Mouse (Mus musculus): ENCODE data around the gene Irak4. TPM values are rescaled to one million over a fixed set of nuclear protein-coding genes. Genes with fewer than 3 reads are reported as not detected.

Irak4 gene
- polyA plus RNA-seq, 1 experiment: 2.4 TPM

DNA sequence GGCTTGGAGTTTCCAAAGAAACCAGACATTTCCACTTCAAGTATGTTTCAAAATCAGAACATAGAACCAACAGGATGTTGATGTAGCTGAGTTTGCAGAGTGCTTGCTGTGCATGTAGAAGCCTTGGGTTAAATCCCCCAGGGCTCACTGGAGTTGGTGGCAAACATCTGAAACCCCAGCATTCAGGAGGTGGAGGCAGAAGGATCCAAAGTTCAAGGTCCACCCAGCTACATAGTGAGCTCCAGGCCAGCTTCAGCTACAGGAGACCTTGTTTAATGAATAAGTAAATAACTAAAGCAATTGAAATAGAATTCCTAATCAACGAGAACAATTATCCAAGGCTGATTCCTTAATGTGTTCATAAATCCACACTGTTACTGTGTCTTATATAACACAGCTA, 50.1 kb downstream of the Irak4 start:
- Histone ChIP-seq H3K9me3 (replicated peaks; ENCODE audit: control insufficient read depth, insufficient read depth, low read length, poor library complexity, severe bottlenecking) (no peaks in the 10 kb centered on the region), H3K36me3 (ENCODE audit: control insufficient read depth, insufficient read depth, low read length, poor library complexity, severe bottlenecking) (no peaks in the 10 kb centered on the region), H3K27ac (ENCODE audit: insufficient read depth, low read length) (no peak overlapping the region), H3K4me3 (ENCODE audit: low read depth, low read length) (no peak overlapping the region), H3K4me1 (ENCODE audit: control insufficient read depth, insufficient read depth, low read length) (no peaks in the 10 kb centered on the region), H3K27me3 (ENCODE audit: control insufficient read depth, insufficient read depth, low read length, poor library complexity, severe bottlenecking) (no peaks in the 10 kb centered on the region), H3K9ac (ENCODE audit: low read depth, poor library complexity, severe bottlenecking) (no peak overlapping the region)
- TF ChIP-seq EP300 (IDR thresholded peaks at IDR 0.05; ENCODE audit: insufficient read depth, low read depth, low read length) (no peak), POLR2A (IDR thresholded peaks at IDR 0.05; ENCODE audit: insufficient read depth, low read length) (no peak), CTCF (IDR thresholded peaks at IDR 0.05; ENCODE audit: low read depth, low read length) (no peak)

DNA sequence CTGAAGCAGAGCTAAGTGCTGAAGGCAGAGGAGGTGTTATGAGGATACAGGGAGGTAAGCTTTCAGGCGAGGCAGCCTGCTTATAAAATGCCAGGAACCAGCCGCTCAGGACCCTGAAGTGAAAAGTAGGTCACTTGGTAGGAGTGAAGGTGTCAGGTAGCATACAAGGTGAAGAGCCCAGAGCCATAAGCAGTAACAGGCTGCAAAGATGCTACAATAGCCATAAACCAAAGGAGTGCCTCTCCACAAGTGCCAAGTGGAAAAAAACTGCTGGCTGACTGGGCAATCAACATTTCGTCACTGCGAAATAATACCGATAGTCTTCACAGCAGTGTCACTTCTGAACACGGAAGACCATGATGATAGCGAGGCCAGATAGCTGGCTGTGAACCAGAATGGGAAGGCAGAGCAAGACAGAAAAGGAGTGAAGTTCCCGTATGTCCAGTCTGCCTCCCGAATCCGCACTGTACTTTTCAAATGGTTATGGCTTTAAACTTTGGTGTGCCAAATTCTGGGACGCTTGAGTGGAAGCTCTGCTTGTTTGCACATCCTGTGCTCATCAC, 56.8 kb downstream of the Irak4 start:
- Histone ChIP-seq H3K4me3 (ENCODE audit: low read depth, low read length) (no peak overlapping the region), H3K36me3 (ENCODE audit: control insufficient read depth, insufficient read depth, low read length, poor library complexity, severe bottlenecking) (no peaks in the 10 kb centered on the region), H3K4me1 (ENCODE audit: control insufficient read depth, insufficient read depth, low read length) (peaks cover 2% of the 10 kb centered on the region), H3K27me3 (ENCODE audit: control insufficient read depth, insufficient read depth, low read length, poor library complexity, severe bottlenecking) (no peaks in the 10 kb centered on the region), H3K9me3 (replicated peaks; ENCODE audit: control insufficient read depth, insufficient read depth, low read length, poor library complexity, severe bottlenecking) (no peaks in the 10 kb centered on the region), H3K27ac (ENCODE audit: insufficient read depth, low read length) (no peak overlapping the region), H3K9ac (ENCODE audit: low read depth, poor library complexity, severe bottlenecking) (no peak overlapping the region)
- TF ChIP-seq CTCF (IDR thresholded peaks at IDR 0.05; ENCODE audit: low read depth, low read length) (no peak), EP300 (IDR thresholded peaks at IDR 0.05; ENCODE audit: insufficient read depth, low read depth, low read length) (no peak), POLR2A (IDR thresholded peaks at IDR 0.05; ENCODE audit: insufficient read depth, low read length) (no peak)

DNA sequence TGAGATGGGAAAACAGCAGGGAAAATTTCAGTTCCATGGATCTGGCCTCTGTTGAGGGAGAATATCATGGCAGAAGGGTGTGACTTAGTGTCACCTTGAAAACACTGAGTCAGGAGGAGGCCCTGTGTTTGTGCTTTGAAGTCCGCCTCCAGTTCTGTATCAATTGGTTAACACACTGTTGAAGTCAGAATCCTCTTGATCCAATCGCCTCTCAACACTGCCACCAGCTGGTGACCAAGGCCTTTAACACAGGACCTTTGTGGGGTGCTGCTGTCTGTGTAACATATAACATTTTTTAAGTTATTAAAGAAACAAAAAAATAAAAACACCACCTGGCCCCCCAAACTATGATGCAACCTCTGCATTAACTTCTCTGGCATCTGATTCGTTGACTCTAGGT, 57.9 kb downstream of the Irak4 start:
- H3K36me3 ChIP-seq (ENCODE audit: control insufficient read depth, insufficient read depth, low read length, poor library complexity, severe bottlenecking): no peaks in the 10 kb centered on the region
- peaks cover 2% of the 10 kb centered on the region for H3K4me1 ChIP-seq (ENCODE audit: control insufficient read depth, insufficient read depth, low read length)
- peak; percentile 46 for TF ChIP-seq CTCF (IDR thresholded peaks at IDR 0.05; ENCODE audit: low read depth, low read length)
- TF ChIP-seq POLR2A (IDR thresholded peaks at IDR 0.05; ENCODE audit: insufficient read depth, low read length): no peak

DNA sequence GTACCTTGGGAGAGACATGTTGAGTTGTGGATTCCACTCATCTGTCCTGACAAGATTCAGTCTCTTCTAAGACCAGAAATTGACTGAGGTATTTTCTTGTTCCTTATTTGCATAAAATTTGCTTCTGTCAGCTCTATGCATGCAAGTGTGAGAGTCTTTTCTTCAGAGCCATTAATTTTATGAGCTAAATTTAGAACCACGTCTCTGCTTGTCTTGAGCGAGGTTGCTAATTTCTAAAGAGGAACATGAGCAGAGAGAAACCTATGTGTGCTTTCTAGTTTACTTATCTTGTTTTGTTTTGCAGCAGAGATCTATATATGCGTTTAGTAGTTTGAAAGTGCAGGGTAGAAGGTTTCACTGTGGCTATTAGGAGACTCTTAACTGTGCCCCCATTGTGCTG, 59.0 kb downstream of the Irak4 start:
- H3K36me3 ChIP-seq (ENCODE audit: control insufficient read depth, insufficient read depth, low read length, poor library complexity, severe bottlenecking): no peaks in the 10 kb centered on the region
- H3K27ac ChIP-seq (ENCODE audit: insufficient read depth, low read length): no peak overlapping the region
- no peaks in the 10 kb centered on the region for H3K27me3 ChIP-seq (ENCODE audit: control insufficient read depth, insufficient read depth, low read length, poor library complexity, severe bottlenecking)
- no peaks in the 10 kb centered on the region for H3K9me3 ChIP-seq (replicated peaks; ENCODE audit: control insufficient read depth, insufficient read depth, low read length, poor library complexity, severe bottlenecking)
- peaks cover 2% of the 10 kb centered on the region for H3K4me1 ChIP-seq (ENCODE audit: control insufficient read depth, insufficient read depth, low read length)
- TF ChIP-seq EP300 (IDR thresholded peaks at IDR 0.05; ENCODE audit: insufficient read depth, low read depth, low read length) (no peak), POLR2A (IDR thresholded peaks at IDR 0.05; ENCODE audit: insufficient read depth, low read length) (no peak), CTCF (IDR thresholded peaks at IDR 0.05; ENCODE audit: low read depth, low read length) (no peak)
- no peak overlapping the region for H3K9ac ChIP-seq (ENCODE audit: low read depth, poor library complexity, severe bottlenecking)
- no peak overlapping the region for H3K4me3 ChIP-seq (ENCODE audit: low read depth, low read length)

More for the DNA sequence above, 57.9 kb downstream of the Irak4 start:
- Histone ChIP-seq H3K4me3 (ENCODE audit: low read depth, low read length) (no peak overlapping the region), H3K9ac (ENCODE audit: low read depth, poor library complexity, severe bottlenecking) (no peak overlapping the region), H3K27me3 (ENCODE audit: control insufficient read depth, insufficient read depth, low read length, poor library complexity, severe bottlenecking) (no peaks in the 10 kb centered on the region), H3K9me3 (replicated peaks; ENCODE audit: control insufficient read depth, insufficient read depth, low read length, poor library complexity, severe bottlenecking) (no peaks in the 10 kb centered on the region), H3K27ac (ENCODE audit: insufficient read depth, low read length) (no peak overlapping the region)

DNA sequence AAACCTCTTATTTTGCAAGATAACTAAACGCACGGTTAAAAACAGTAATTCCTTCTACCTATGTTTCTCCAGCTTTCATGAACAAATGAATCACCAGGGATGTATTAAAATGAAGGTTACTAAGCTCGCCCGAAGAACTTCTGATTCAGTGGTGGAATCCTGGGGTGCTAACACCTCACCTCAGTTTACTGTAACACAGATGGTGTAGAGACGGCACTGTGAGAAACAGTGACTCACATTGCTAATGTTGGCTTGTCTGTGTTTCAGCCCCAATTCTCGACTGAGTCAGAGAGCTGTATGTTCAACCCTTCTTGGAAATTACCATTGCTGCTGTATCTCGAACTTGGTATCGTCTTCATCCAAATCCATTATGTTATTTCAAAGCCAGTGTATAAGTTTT, 64.3 kb downstream of the Irak4 start:
- H3K9ac ChIP-seq (ENCODE audit: low read depth, poor library complexity, severe bottlenecking): no peak overlapping the region
- H3K27me3 ChIP-seq (ENCODE audit: control insufficient read depth, insufficient read depth, low read length, poor library complexity, severe bottlenecking): no peaks in the 10 kb centered on the region
- H3K4me3 ChIP-seq (ENCODE audit: low read depth, low read length): no peak overlapping the region
- no peaks in the 10 kb centered on the region for H3K36me3 ChIP-seq (ENCODE audit: control insufficient read depth, insufficient read depth, low read length, poor library complexity, severe bottlenecking)
- no peaks in the 10 kb centered on the region for H3K9me3 ChIP-seq (replicated peaks; ENCODE audit: control insufficient read depth, insufficient read depth, low read length, poor library complexity, severe bottlenecking)
- H3K27ac ChIP-seq (ENCODE audit: insufficient read depth, low read length): no peak overlapping the region
- H3K4me1 ChIP-seq (ENCODE audit: control insufficient read depth, insufficient read depth, low read length): no peaks in the 10 kb centered on the region
- TF ChIP-seq EP300 (IDR thresholded peaks at IDR 0.05; ENCODE audit: insufficient read depth, low read depth, low read length) (no peak), POLR2A (IDR thresholded peaks at IDR 0.05; ENCODE audit: insufficient read depth, low read length) (no peak), CTCF (IDR thresholded peaks at IDR 0.05; ENCODE audit: low read depth, low read length) (no peak)

DNA sequence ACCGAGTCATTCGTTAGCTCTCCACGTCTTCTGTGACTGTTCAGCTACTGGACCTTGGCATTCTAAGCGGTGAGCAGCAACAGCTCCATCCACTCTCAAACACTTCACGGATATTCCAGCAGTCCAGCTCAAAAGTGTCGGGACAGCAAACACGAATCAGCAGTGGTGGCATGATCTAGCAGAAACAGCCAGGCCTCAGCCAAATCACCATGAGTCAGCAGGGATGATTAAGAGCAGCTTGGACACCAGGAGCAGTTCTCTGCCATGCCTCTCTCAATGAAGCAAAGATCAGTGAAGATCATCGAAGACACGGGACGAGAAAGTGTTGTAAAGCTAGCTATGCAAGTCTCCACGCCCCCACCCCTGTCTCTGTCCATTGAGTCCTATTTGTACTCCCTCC, 72.6 kb downstream of the Irak4 start:
- H3K36me3 ChIP-seq (ENCODE audit: control insufficient read depth, insufficient read depth, low read length, poor library complexity, severe bottlenecking): no peaks in the 10 kb centered on the region
- no peak overlapping the region for H3K4me3 ChIP-seq (ENCODE audit: low read depth, low read length)
- H3K4me1 ChIP-seq (ENCODE audit: control insufficient read depth, insufficient read depth, low read length): no peaks in the 10 kb centered on the region
- no peaks in the 10 kb centered on the region for H3K9me3 ChIP-seq (replicated peaks; ENCODE audit: control insufficient read depth, insufficient read depth, low read length, poor library complexity, severe bottlenecking)
- H3K27me3 ChIP-seq (ENCODE audit: control insufficient read depth, insufficient read depth, low read length, poor library complexity, severe bottlenecking): no peaks in the 10 kb centered on the region
- H3K27ac ChIP-seq (ENCODE audit: insufficient read depth, low read length): no peak overlapping the region
- no peak for TF ChIP-seq EP300 (IDR thresholded peaks at IDR 0.05; ENCODE audit: insufficient read depth, low read depth, low read length)
- TF ChIP-seq POLR2A (IDR thresholded peaks at IDR 0.05; ENCODE audit: insufficient read depth, low read length): no peak
- no peak for TF ChIP-seq CTCF (IDR thresholded peaks at IDR 0.05; ENCODE audit: low read depth, low read length)
- no peak overlapping the region for H3K9ac ChIP-seq (ENCODE audit: low read depth, poor library complexity, severe bottlenecking)

Measured in ES-Bruce4 (cell line).